Mouse (Mus musculus) forebrain, embryonic 15.5 days (tissue): ENCODE measurements at regions not wholly inside any gene's neighbourhood (a gene's known extent, or its start where the extent isn't known, plus 50 kb on each side); places are given as distances from the start of the nearest gene placed in this dataset.

Source experiments
- ATAC-seq: fragments of 200-750 bp; cut with Nextera tagmentation; replicated peaks from 2 replicates; pipeline ENCODE4 v1.8.0; 2017; ENCODE audit warnings: mild to moderate bottlenecking, moderate TSS enrichment, moderate library complexity
- H3K27ac ChIP-seq: fragments of 300-500 bp; sonication (generic); replicated peaks from 2 replicates; pipeline ENCODE4 v1.5.1; 2015; ENCODE audit warnings: mild to moderate bottlenecking, inconsistent platforms
- H3K27me3 ChIP-seq: fragments of 300-500 bp; sonication (generic); 2 replicates; pipeline ENCODE4 v1.6.1; 2015; ENCODE audit warnings: inconsistent platforms
- H3K36me3 ChIP-seq: fragments of 300-500 bp; sonication (generic); 2 replicates; pipeline ENCODE4 v1.6.1; 2015; ENCODE audit warnings: mild to moderate bottlenecking, inconsistent platforms
- H3K4me1 ChIP-seq: fragments of 300-500 bp; sonication (generic); 2 replicates; pipeline ENCODE4 v1.6.1; 2015; ENCODE audit warnings: inconsistent platforms
- H3K4me2 ChIP-seq: fragments of 300-500 bp; sonication (generic); replicated peaks from 2 replicates; pipeline ENCODE4 v1.6.1; 2015; ENCODE audit warnings: mild to moderate bottlenecking, inconsistent platforms
- H3K4me3 ChIP-seq: fragments of 300-500 bp; sonication (generic); 2 replicates; pipeline ENCODE4 v1.5.1; 2015; ENCODE audit warnings: mild to moderate bottlenecking, inconsistent platforms
- H3K9ac ChIP-seq: fragments of 300-500 bp; sonication (generic); replicated peaks from 2 replicates; pipeline ENCODE4 v1.6.1; 2015; ENCODE audit warnings: mild to moderate bottlenecking, inconsistent platforms
- H3K9me3 ChIP-seq: fragments of 300-500 bp; sonication (generic); 2 replicates; pipeline ENCODE4 v1.6.1; 2016; ENCODE audit warnings: inconsistent platforms
- WGBS: fragments of 180-500 bp; shearing (Covaris S2); methylation state at CpG from one replicate; pipeline ENCODE4 v1.1.7; 2015; ENCODE audit warnings: mixed read lengths; 5-methylcytosine and 5-hydroxymethylcytosine counted together

DNA sequence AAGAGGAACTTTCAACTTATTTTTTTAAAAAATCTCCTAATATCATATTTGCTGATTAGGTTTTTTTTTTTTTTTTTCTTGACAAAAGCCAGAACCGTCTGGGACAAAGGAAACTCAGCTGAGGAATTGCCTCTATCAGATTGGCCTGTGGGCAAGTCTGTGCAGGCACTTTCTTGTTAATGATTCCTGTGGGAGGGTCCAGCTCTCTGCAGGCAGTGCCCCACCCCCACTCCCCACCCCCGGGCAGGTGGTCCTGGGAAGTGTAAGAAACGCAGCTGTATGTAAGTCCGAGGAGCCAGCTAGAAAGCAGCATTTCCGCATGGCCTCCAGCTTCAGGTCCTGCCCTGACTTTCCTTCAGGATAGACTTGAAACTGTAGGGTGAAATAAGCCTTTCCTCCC, 377.7 kb downstream of the Sox2 start:
- no peak overlapping the region for H3K9ac ChIP-seq
- no peaks in the 10 kb centered on the region for H3K27me3 ChIP-seq
- H3K9me3 ChIP-seq, result no peaks in the 10 kb centered on the region
- no peak for ATAC-seq
- 15% methylated on average over 5 of the region's 5 CpGs for WGBS
- no peak overlapping the region for H3K4me2 ChIP-seq
- no peak overlapping the region for H3K4me3 ChIP-seq
- no peaks in the 10 kb centered on the region for H3K4me1 ChIP-seq
- no peak overlapping the region for H3K27ac ChIP-seq
- H3K36me3 ChIP-seq, result no peaks in the 10 kb centered on the region

DNA sequence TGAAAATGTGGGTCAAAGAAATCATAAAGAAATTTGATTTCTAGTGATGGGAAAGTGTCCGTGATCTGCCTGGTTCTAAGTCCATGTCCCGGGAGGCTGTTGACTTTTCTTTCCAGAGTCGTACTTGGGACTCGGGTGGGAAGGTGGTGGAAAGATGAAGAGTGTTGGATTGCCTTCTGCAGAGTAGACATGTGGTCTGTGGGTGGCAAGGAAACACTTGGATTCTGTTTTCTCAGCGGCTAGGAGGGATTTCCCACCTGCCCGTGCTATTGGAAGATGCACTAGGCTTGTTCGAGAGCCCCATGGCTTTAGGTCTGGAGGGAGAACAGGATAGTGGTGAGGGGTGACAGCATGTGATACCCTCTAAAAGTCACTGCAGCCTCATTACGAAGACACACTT, 379.7 kb downstream of the Sox2 start:
- Histone ChIP-seq H3K27ac (no peak overlapping the region), H3K27me3 (no peaks in the 10 kb centered on the region), H3K9ac (no peak overlapping the region), H3K4me3 (no peak overlapping the region), H3K9me3 (no peaks in the 10 kb centered on the region), H3K36me3 (no peaks in the 10 kb centered on the region), H3K4me2 (no peak overlapping the region), H3K4me1 (no peaks in the 10 kb centered on the region)
- ATAC-seq, result no peak
- 95% methylated on average over 8 of the region's 8 CpGs for WGBS

DNA sequence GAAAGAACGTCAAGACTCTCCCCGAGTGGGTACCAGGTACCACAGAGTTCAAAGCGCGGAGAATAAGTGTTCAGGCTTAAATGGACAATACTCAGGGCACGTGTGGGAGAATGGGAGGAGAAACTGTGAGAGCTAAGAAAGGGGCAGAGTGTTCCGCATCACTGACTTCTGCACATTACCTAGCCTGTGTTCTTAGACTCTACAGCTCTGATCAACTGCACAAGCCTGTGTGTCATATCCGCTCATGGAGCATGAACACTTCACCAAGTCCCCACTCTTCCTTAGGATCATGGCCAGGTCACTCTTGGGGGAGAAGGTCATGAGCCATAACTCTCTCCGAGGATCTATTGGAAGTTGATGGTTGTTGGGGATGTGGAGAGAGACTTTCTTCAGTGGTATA, 383.4 kb downstream of the Sox2 start:
- Histone ChIP-seq H3K27ac (no peak overlapping the region), H3K4me2 (no peak overlapping the region), H3K27me3 (no peaks in the 10 kb centered on the region), H3K9ac (no peak overlapping the region), H3K4me3 (no peak overlapping the region), H3K4me1 (no peaks in the 10 kb centered on the region), H3K36me3 (no peaks in the 10 kb centered on the region), H3K9me3 (no peaks in the 10 kb centered on the region)
- 71% methylated on average over 8 of the region's 8 CpGs for WGBS
- ATAC-seq, result no peak

DNA sequence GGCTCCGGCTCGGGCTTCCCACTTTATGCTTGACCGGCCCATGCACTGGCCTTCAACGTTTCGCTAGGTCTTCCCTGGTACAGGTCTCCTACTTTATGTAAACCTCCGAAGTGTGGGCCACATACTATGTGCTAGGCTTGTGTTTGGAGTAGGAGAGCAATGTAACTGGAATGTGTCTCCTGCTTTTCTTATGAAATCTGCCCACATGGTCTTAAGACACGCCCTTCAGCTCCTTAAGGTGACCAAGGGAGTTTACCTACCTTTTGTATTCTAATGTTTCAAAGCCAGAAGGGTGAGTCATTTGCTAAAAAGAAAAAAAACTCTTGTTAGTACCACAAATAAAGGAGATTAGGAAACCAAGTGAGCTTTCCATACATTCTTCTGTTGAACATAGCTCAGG, 385.0 kb downstream of the Sox2 start:
- no peak overlapping the region for H3K27ac ChIP-seq
- H3K27me3 ChIP-seq, result no peaks in the 10 kb centered on the region
- H3K4me1 ChIP-seq, result no peaks in the 10 kb centered on the region
- no peaks in the 10 kb centered on the region for H3K9me3 ChIP-seq
- H3K4me3 ChIP-seq, result no peak overlapping the region
- H3K4me2 ChIP-seq, result no peak overlapping the region
- ATAC-seq, result no peak
- no peaks in the 10 kb centered on the region for H3K36me3 ChIP-seq
- no peak overlapping the region for H3K9ac ChIP-seq
- 86% methylated on average over 7 of the region's 7 CpGs for WGBS

DNA sequence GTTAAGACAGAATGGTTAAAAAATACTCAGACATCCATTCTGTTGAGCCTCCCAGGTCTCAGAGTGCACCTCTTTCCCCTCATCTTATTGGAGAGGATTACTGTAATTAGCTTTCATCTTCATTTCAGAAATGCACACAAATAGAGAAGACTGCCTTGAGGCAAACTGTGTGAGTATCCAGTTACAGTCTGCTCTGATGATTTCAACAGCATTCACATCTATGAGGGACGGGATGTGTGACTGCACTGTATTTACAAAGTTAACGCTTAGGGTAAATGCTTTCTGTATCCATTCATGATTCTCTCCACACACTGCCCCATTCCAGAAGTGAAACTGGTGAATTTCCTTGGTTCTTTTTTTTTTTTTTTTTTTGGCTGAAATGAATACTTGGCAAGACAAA, 393.5 kb downstream of the Sox2 start:
- H3K36me3 ChIP-seq, result no peaks in the 10 kb centered on the region
- no peak overlapping the region for H3K4me2 ChIP-seq
- no peak overlapping the region for H3K9ac ChIP-seq
- H3K27me3 ChIP-seq, result no peaks in the 10 kb centered on the region
- H3K27ac ChIP-seq, result no peak overlapping the region
- H3K4me3 ChIP-seq, result no peak overlapping the region
- no peaks in the 10 kb centered on the region for H3K4me1 ChIP-seq
- no peak for ATAC-seq
- 58% methylated on average over 2 of the region's 2 CpGs for WGBS
- no peaks in the 10 kb centered on the region for H3K9me3 ChIP-seq

DNA sequence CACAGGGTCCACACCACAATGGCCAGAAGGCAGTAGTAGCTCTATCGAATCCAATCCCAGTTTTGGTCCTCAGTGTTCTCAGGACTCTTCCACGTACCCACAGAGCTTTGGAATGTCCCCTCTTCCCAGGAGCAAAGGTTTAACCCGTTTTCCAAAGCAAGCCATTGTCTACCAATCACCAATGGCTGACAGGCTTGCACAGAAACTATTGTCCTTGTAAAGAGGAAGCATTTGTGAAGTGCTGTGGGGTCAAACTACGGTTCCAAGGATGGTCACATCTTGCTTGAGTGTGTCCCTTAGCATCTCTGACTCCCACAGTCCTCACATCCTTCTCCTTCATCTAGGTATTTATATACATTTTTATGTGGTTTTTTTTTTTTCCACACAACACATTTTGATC, 409.2 kb downstream of the Sox2 start:
- Histone ChIP-seq H3K4me3 (no peak overlapping the region), H3K27ac (no peak overlapping the region), H3K4me1 (peaks cover 11% of the 10 kb centered on the region; the same call in 1 of the 2 replicates), H3K27me3 (no peaks in the 10 kb centered on the region), H3K9ac (no peak overlapping the region), H3K4me2 (no peak overlapping the region), H3K36me3 (no peaks in the 10 kb centered on the region), H3K9me3 (no peaks in the 10 kb centered on the region)
- 18% methylated on average over 4 of the region's 4 CpGs for WGBS
- ATAC-seq, result no peak

DNA sequence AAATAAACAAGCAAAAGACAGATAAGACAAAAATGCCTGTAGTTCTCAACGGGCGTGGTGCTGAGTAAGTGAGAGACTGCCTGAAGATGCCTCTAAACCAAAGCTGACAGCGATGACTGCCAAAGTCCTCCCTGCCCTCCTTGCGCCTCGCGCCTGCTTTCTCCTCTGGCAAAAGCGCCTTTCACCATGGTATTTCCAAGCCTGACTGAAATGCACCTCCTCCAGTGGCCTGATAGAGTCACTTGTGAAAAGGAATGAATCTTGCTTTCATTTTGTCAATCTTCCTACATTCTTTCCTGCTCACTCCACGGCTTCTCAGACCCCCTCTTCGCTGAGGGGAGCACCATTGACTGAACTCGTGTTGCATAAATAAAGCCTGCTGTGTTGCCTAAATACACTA, 409.8 kb downstream of the Sox2 start:
- H3K9me3 ChIP-seq, result no peaks in the 10 kb centered on the region
- no peaks in the 10 kb centered on the region for H3K27me3 ChIP-seq
- H3K4me3 ChIP-seq, result no peak overlapping the region
- 16% methylated on average over 10 of the region's 10 CpGs for WGBS
- no peaks in the 10 kb centered on the region for H3K36me3 ChIP-seq
- H3K4me2 ChIP-seq, result 0 out of 2 replicates have a peak overlapping the region, but pooled peaks have one; percentile 7
- H3K4me1 ChIP-seq, result peaks cover 11% of the 10 kb centered on the region; the same call in 1 of the 2 replicates
- no peak overlapping the region for H3K9ac ChIP-seq
- no peak for ATAC-seq
- no peak overlapping the region for H3K27ac ChIP-seq

DNA sequence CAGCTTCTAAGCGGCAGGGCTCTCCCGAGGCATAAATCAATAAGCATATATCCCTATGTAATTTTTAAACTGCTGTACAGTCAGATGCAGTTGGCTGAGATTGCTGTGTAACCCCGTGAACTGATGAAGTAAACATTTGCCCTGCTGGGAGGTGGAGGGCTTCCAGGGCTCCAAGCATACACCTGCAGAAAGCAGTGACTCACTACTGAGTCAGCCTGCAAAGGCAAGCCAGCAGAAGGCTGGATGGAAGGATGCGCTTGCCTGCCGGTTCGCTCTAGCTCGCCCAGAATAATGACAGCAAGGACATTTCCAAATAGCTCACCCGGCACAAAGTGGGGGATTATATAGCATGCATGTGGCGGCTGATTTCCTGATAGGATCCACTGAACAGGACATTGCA, 416.6 kb downstream of the Sox2 start:
- 45% methylated on average over 9 of the region's 9 CpGs for WGBS
- no peaks in the 10 kb centered on the region for H3K27me3 ChIP-seq
- no peak overlapping the region for H3K27ac ChIP-seq
- H3K36me3 ChIP-seq, result no peaks in the 10 kb centered on the region
- ATAC-seq, result no peak
- no peaks in the 10 kb centered on the region for H3K9me3 ChIP-seq
- H3K9ac ChIP-seq, result no peak overlapping the region
- no peaks in the 10 kb centered on the region for H3K4me1 ChIP-seq
- H3K4me3 ChIP-seq, result no peak overlapping the region
- H3K4me2 ChIP-seq, result no peak overlapping the region

DNA sequence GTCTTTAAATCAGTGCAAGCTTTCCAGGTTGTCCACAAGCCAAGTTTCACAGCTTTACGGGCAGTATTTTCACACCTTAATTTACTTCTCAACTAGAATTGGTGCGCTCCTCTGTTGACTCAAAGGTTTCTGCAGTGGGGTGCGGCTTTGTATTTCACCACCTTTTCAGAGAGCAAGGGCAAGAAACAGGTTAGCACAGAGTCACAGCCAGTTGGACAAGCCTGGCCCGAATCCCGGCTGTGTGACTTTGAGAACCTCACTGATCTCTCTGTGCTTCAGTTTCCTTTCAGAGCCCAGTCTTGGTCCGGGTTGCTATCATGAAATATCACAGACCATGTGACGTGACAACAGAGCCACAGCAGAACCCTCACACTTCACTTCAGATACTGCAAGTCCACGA, 418.4 kb downstream of the Sox2 start:
- Histone ChIP-seq H3K4me1 (no peaks in the 10 kb centered on the region), H3K9me3 (no peaks in the 10 kb centered on the region), H3K27ac (no peak overlapping the region), H3K4me3 (no peak overlapping the region), H3K36me3 (no peaks in the 10 kb centered on the region), H3K27me3 (no peaks in the 10 kb centered on the region), H3K4me2 (no peak overlapping the region), H3K9ac (no peak overlapping the region)
- no peak for ATAC-seq
- 93% methylated on average over 8 of the region's 8 CpGs for WGBS

DNA sequence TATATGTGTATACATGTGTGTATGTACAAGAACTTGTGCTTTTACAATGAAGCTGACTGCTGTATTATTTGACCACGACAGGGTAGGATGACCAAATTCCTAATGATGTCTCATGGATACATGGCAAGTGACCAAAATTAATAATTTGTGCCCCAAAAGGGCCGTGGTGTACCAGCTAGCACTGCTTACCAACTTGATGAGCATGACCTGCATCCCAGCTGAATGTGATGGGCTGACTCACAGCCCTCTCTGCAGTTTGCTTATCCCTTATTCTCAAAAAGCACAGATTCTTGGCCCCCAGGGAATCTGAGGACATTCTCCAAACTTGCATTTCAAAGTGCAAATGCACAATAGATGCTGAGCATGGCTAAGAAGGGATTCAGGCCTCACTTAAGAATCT, 420.8 kb downstream of the Sox2 start:
- H3K4me2 ChIP-seq, result no peak overlapping the region
- no peak overlapping the region for H3K9ac ChIP-seq
- no peaks in the 10 kb centered on the region for H3K36me3 ChIP-seq
- no peak for ATAC-seq
- H3K27me3 ChIP-seq, result no peaks in the 10 kb centered on the region
- H3K4me3 ChIP-seq, result no peak overlapping the region
- H3K4me1 ChIP-seq, result no peaks in the 10 kb centered on the region
- H3K9me3 ChIP-seq, result no peaks in the 10 kb centered on the region
- WGBS, result 70% methylated on average over 2 of the region's 2 CpGs
- no peak overlapping the region for H3K27ac ChIP-seq

DNA sequence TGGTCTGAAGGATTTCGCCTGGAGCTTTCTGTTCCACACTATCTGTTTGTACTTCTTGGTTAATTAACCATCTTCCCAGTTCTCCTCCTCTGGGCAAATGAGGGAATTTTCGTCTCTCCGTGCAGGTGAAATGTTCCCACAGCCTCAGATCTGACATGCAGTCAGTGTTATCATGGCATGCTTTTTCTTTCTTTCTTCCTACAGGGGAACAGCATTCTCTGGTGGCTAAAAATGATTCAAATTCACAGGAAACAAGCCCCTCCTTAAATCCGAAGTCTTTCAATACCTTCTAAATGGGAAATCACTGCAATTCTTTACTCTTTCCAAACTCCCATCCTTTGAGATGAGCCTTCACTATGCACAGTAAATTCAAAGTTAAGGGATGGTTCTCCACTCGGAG, 429.7 kb downstream of the Sox2 start:
- no peaks in the 10 kb centered on the region for H3K36me3 ChIP-seq
- H3K4me3 ChIP-seq, result no peak overlapping the region
- no peak overlapping the region for H3K4me2 ChIP-seq
- 38% methylated on average over 5 of the region's 5 CpGs for WGBS
- H3K9ac ChIP-seq, result no peak overlapping the region
- H3K9me3 ChIP-seq, result no peaks in the 10 kb centered on the region
- H3K27ac ChIP-seq, result no peak overlapping the region
- no peak for ATAC-seq
- H3K4me1 ChIP-seq, result peaks cover 12% of the 10 kb centered on the region
- H3K27me3 ChIP-seq, result no peaks in the 10 kb centered on the region

DNA sequence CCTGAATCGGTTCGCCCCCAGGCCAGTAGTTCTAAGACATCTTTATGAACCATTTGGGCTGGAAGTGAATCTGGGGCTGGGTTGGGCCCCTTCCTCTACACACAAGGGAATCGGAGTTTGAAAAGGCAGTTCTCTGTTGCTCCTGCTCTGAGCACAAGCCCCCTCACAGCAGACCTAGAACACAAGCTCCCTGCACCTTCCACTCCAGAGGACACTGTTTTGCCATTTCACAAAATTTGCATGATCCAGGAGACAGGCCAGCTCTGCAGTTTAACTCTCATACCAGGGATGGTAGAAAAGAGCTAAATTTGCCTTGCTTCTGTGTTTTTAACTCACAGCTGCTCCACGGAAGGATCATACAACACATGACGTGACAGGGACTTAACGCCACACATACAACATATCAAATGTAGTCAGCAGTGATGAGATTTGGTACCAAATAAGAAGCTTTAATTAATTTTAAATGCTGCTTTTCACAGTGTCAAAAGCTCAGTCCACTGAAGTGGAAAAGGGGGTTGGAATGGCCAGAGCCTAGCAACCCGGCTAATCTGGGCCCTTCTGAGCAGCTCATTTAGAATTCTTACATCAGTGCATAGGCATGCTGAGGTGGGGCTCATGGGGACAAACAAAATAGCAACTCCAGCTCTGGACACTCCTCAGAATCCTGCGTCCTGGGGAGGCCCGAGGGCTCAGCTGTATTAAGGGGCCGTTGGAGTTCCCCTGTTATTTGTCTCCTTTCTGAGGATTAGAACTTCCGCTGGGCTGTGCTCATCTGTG, 434.1 kb downstream of the Sox2 start:
- no peaks in the 10 kb centered on the region for H3K9me3 ChIP-seq
- no peak overlapping the region for H3K4me2 ChIP-seq
- peak; percentile 83 for ATAC-seq
- no peaks in the 10 kb centered on the region for H3K36me3 ChIP-seq
- H3K4me1 ChIP-seq, result peaks cover 27% of the 10 kb centered on the region
- no peak overlapping the region for H3K9ac ChIP-seq
- H3K27ac ChIP-seq, result peak overlapping the region; percentile 75
- no peak overlapping the region for H3K4me3 ChIP-seq
- WGBS, result 12% methylated on average over 11 of the region's 11 CpGs
- no peaks in the 10 kb centered on the region for H3K27me3 ChIP-seq
